Mouse (Mus musculus) testis, adult 2 months (tissue): ENCODE measurements around the gene Fam193b.

Experiments used
- CTCF ChIP-seq: fragments of 200-500 bp; IDR thresholded peaks from 2 replicates; pipeline ENCODE4 v1.5.1; 2012; ENCODE audit warnings: low read depth, mild to moderate bottlenecking, inconsistent platforms, low read length, moderate library complexity; ENCODE audit not compliant: control insufficient read depth, insufficient read depth, insufficient replicate concordance
- POLR2A ChIP-seq: fragments of 200-500 bp; IDR thresholded peaks from 2 replicates; pipeline ENCODE4 v1.6.1; 2012; ENCODE audit warnings: low read depth, mild to moderate bottlenecking, inconsistent platforms, low read length, moderate library complexity; ENCODE audit not compliant: control insufficient read depth

DNA sequence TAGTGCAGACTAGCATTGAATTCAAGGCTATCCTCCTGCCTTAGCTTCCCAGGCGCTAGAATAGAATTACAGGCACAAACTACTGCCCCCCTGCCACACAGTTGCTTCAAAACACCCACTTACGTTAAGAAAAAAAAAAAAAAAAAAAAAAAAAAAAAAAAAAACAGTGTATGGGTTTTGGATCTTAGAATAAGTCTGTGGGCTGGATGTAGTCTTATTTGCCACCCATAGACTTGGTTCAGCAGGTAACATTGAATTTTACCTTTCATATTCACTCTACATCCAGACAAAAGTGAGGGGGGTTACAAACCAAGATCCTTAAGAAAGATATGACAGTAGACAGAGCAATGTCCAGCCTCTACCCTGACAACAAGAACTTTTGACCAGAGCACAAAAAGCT, 3.0 kb downstream of the Fam193b start:
- TF ChIP-seq POLR2A (no peak), CTCF (no peak)
